Mouse (Mus musculus) forebrain, embryonic 14.5 days (tissue): ENCODE results near the gene Sestd1. TPM values are rescaled to one million over a fixed set of nuclear protein-coding genes. Genes with fewer than 3 reads are reported as not detected.

Experiments
- ATAC-seq: fragments of 200-750 bp; cut with Nextera tagmentation; 2 replicates; pipeline ENCODE4 v1.8.0; 2017; ENCODE audit warnings: mild to moderate bottlenecking, moderate library complexity
- DNase-seq: peaks from one replicate; pipeline ENCODE4 v3.0.0-alpha.2; 2015; ENCODE audit warnings: low spot score
- H3K27ac ChIP-seq: fragments of 300-500 bp; sonication (generic); 2 replicates; pipeline ENCODE4 v1.5.1; 2014; ENCODE audit warnings: low read depth, mild to moderate bottlenecking, control low read depth, low read length, moderate library complexity
- H3K27me3 ChIP-seq: fragments of 300-500 bp; sonication (generic); replicated peaks from 2 replicates; pipeline ENCODE4 v1.6.1; 2014; ENCODE audit warnings: low read length, control low read depth, mixed read lengths; ENCODE audit not compliant: control insufficient read depth, insufficient read depth
- H3K36me3 ChIP-seq: fragments of 300-500 bp; sonication (generic); 2 replicates; pipeline ENCODE4 v1.6.1; 2014; ENCODE audit warnings: low read length, control low read depth; ENCODE audit not compliant: control insufficient read depth, insufficient read depth
- H3K4me1 ChIP-seq: fragments of 300-500 bp; sonication (generic); 2 replicates; pipeline ENCODE4 v1.6.1; 2014; ENCODE audit warnings: antibody characterized with exemption, low read length, control low read depth; ENCODE audit not compliant: control insufficient read depth, insufficient read depth
- H3K4me2 ChIP-seq: fragments of 300-500 bp; sonication (generic); 2 replicates; pipeline ENCODE4 v1.6.1; 2014; ENCODE audit warnings: mild to moderate bottlenecking, control low read depth, low read length
- H3K4me3 ChIP-seq: fragments of 300-500 bp; sonication (generic); 2 replicates; pipeline ENCODE4 v1.5.1; 2014; ENCODE audit warnings: low read depth, low read length, control low read depth
- H3K9ac ChIP-seq: fragments of 300-500 bp; sonication (generic); 2 replicates; pipeline ENCODE4 v1.6.1; 2014; ENCODE audit warnings: mild to moderate bottlenecking, low read length, control low read depth, moderate library complexity
- H3K9me3 ChIP-seq: fragments of 300-500 bp; sonication (generic); replicated peaks from 2 replicates; pipeline ENCODE4 v1.6.1; 2016; ENCODE audit warnings: low read length, control low read depth, mixed read lengths; ENCODE audit not compliant: control insufficient read depth
- WGBS: fragments of 180-500 bp; shearing (Covaris S2); extraction: QIAGEN DNeasy Blood & Tissue Kit; methylation state at CpG from one replicate; pipeline ENCODE4 v1.1.7; 2014; 5-methylcytosine and 5-hydroxymethylcytosine counted together
- polyA plus RNA-seq: library from polyadenylated mRNA; unstranded; fragments of >200 nt; fragmentation: Nextera tagmentation; extraction: Ambion mirVana; gene quantifications from 2 replicates; pipeline ENCODE4 v1.2.1, GENCODE M21; 2014

Gene Sestd1
- polyA plus RNA-seq, 1 experiment from 2014 or later: 32.3 TPM

GRCm38 (mm10) chr2:77191811-77192210 is 88.6 kb downstream of the Sestd1 start:
- H3K4me2 ChIP-seq: no peak overlapping the region
- no peak overlapping the region for H3K27ac ChIP-seq
- H3K9me3 ChIP-seq: no peaks in the 10 kb centered on the region
- no peaks in the 10 kb centered on the region for H3K4me1 ChIP-seq
- no peaks in the 10 kb centered on the region for H3K27me3 ChIP-seq
- peaks cover 71% of the 10 kb centered on the region for H3K36me3 ChIP-seq
- ATAC-seq (no peak), DNase-seq (no peak)
- 97% methylated on average over 3 of the region's 3 CpGs for WGBS
- no peak overlapping the region for H3K4me3 ChIP-seq
- no peak overlapping the region for H3K9ac ChIP-seq

DNA sequence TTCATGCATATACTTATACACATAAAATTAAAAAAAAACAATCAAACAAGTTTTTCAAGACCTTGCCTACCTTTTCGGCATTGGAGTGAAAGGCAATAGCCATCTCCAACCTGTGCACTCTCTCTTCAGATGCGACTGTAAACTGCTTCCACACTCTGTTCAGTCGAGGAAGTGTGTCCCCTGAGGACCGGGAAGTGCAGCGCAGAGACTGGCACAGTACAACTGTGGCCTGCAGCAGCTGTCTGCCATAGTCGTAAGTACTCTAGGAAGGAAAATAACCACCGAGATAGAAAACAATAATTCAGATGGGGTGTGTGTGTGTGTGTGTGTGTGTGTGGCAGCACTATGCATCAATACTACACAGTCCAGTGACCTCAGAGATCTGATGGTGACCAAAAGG is 89.5 kb downstream of the Sestd1 start:
- no peaks in the 10 kb centered on the region for H3K27me3 ChIP-seq
- H3K9ac ChIP-seq: no peak overlapping the region
- ATAC-seq (no peak), DNase-seq (no peak)
- no peaks in the 10 kb centered on the region for H3K9me3 ChIP-seq
- no peak overlapping the region for H3K4me2 ChIP-seq
- H3K36me3 ChIP-seq: peaks cover 72% of the 10 kb centered on the region
- no peaks in the 10 kb centered on the region for H3K4me1 ChIP-seq
- 93% methylated on average over 7 of the region's 7 CpGs for WGBS
- H3K4me3 ChIP-seq: no peak overlapping the region
- H3K27ac ChIP-seq: no peak overlapping the region

GRCm38 (mm10) chr2:77190301-77190700 is 90.1 kb downstream of the Sestd1 start:
- H3K36me3 ChIP-seq: peaks cover 73% of the 10 kb centered on the region
- no peak for ATAC-seq
- no peaks in the 10 kb centered on the region for H3K9me3 ChIP-seq
- no peak overlapping the region for H3K4me3 ChIP-seq
- H3K4me2 ChIP-seq: no peak overlapping the region
- 91% methylated on average over 3 of the region's 3 CpGs for WGBS
- H3K4me1 ChIP-seq: no peaks in the 10 kb centered on the region
- H3K27me3 ChIP-seq: no peaks in the 10 kb centered on the region
- no peak overlapping the region for H3K9ac ChIP-seq
- DNase-seq: no peak
- H3K27ac ChIP-seq: no peak overlapping the region

- 92% methylated on average over 7 of the region's 7 CpGs for WGBS
- H3K4me1 ChIP-seq: no peaks in the 10 kb centered on the region
- H3K4me3 ChIP-seq: no peak overlapping the region
- ATAC-seq (no peak), DNase-seq (no peak)
- no peak overlapping the region for H3K9ac ChIP-seq
- no peak overlapping the region for H3K4me2 ChIP-seq
- H3K9me3 ChIP-seq: no peaks in the 10 kb centered on the region
- no peak overlapping the region for H3K27ac ChIP-seq
- peaks cover 70% of the 10 kb centered on the region for H3K36me3 ChIP-seq
- H3K27me3 ChIP-seq: no peaks in the 10 kb centered on the region
Observed at GRCm38 (mm10) chr2:77189671-77190070, 90.7 kb downstream of the Sestd1 start.

DNA sequence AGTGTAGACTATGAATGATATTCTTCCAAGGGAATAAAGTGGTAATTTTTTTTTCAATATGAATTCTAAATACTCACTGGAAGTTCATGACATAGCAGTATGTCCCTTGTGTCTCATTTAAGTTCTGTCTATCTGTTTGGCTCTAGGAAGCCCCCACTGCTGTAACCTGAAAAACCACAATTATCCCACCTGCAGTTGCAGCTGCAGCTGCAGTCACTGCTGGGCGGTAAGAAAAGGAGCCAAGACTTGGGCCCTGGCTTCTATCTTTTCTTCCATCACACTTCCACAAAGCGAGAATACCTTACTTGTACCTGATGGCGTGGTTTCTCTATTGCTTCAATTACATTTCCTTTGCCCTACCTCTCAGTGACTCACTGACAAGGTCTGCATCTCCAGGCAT is 92.9 kb downstream of the Sestd1 start:
- Histone ChIP-seq H3K27me3 (no peaks in the 10 kb centered on the region), H3K9me3 (no peaks in the 10 kb centered on the region), H3K4me3 (no peak overlapping the region), H3K36me3 (peaks cover 55% of the 10 kb centered on the region), H3K27ac (no peak overlapping the region), H3K4me1 (no peaks in the 10 kb centered on the region), H3K4me2 (no peak overlapping the region), H3K9ac (no peak overlapping the region)
- ATAC-seq (no peak), DNase-seq (no peak)
- WGBS: 95% methylated on average over 3 of the region's 3 CpGs

- ATAC-seq (no peak), DNase-seq (no peak)
- H3K4me3 ChIP-seq: no peak overlapping the region
- no peaks in the 10 kb centered on the region for H3K27me3 ChIP-seq
- 31% methylated on average over 8 of the region's 8 CpGs for WGBS
- H3K4me2 ChIP-seq: no peak overlapping the region
- no peaks in the 10 kb centered on the region for H3K4me1 ChIP-seq
- no peak overlapping the region for H3K9ac ChIP-seq
- H3K27ac ChIP-seq: no peak overlapping the region
- no peaks in the 10 kb centered on the region for H3K9me3 ChIP-seq
- peaks cover 50% of the 10 kb centered on the region for H3K36me3 ChIP-seq
Observed at GRCm38 (mm10) chr2:77186912-77187311, 93.5 kb downstream of the Sestd1 start.

DNA sequence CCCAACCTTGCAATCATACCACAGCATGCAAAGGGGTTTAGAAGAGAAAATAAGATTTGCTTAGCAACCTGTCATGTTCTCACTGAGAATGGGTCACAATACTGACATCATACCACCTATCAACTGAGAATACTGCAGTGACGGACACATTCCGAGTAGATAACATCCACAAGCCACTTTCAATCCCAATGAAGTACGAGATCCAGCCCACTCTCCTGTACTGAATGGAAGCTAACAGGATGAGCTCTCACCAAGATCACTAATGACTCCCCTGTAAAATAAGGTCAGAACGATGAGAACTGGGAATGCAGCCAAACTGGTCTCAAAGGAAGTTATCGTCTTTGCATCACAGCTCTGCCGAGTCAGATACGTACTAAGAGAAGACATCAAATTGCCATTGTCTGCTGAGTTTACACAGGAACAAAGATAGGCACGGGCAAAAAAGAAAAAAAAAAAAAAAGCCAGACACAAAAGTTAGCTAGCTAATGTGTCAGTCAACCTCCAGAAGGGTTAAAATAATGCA is 96.3 kb downstream of the Sestd1 start:
- H3K4me2 ChIP-seq: no peak overlapping the region
- no peaks in the 10 kb centered on the region for H3K4me1 ChIP-seq
- no peak overlapping the region for H3K27ac ChIP-seq
- 0 out of 2 replicates have a peak, but pooled peaks cover 4% of the 10 kb centered on the region for H3K9me3 ChIP-seq
- H3K36me3 ChIP-seq: peaks cover 29% of the 10 kb centered on the region
- H3K4me3 ChIP-seq: no peak overlapping the region
- WGBS: 43% methylated on average over 8 of the region's 8 CpGs
- DNase-seq (peak; percentile 37), ATAC-seq (no peak)
- H3K27me3 ChIP-seq: no peaks in the 10 kb centered on the region
- no peak overlapping the region for H3K9ac ChIP-seq

- DNase-seq: no peak
Observed at GRCm38 (mm10) chr2:77183646-77184045, 96.7 kb downstream of the Sestd1 start.

GRCm38 (mm10) chr2:77182996-77183380 is 97.4 kb downstream of the Sestd1 start:
- Histone ChIP-seq H3K4me1 (no peaks in the 10 kb centered on the region), H3K4me3 (no peak overlapping the region), H3K27me3 (no peaks in the 10 kb centered on the region), H3K4me2 (no peak overlapping the region), H3K9me3 (0 out of 2 replicates have a peak, but pooled peaks cover 4% of the 10 kb centered on the region), H3K9ac (no peak overlapping the region), H3K27ac (no peak overlapping the region), H3K36me3 (peaks cover 20% of the 10 kb centered on the region)
- WGBS: 86% methylated on average over 6 of the region's 6 CpGs
- no peak for ATAC-seq
- DNase-seq: no peak

More at GRCm38 (mm10) chr2:77183646-77184045, 96.7 kb downstream of the Sestd1 start:
- H3K4me1 ChIP-seq: no peaks in the 10 kb centered on the region
- 97% methylated on average over 2 of the region's 2 CpGs for whole genome bisulfite sequencing
- H3K9ac ChIP-seq: no peak overlapping the region
- peaks cover 25% of the 10 kb centered on the region for H3K36me3 ChIP-seq
- no peak overlapping the region for H3K4me2 ChIP-seq
- no peak for ATAC-seq
- H3K4me3 ChIP-seq: no peak overlapping the region
- H3K27me3 ChIP-seq: no peaks in the 10 kb centered on the region
- 0 out of 2 replicates have a peak, but pooled peaks cover 4% of the 10 kb centered on the region for H3K9me3 ChIP-seq
- H3K27ac ChIP-seq: no peak overlapping the region
